Mouse (Mus musculus): ENCODE data around the gene Mef2a. TPM values are rescaled to one million over a fixed set of nuclear protein-coding genes. Genes with fewer than 3 reads are reported as not detected.

Mef2a gene
- 10 to 100 TPM in 1 of 2 experiments, 1 to 10 TPM in 1; 9.9 to 11.3 TPM for polyA plus RNA-seq (2017; shearing (Covaris generic))

DNA sequence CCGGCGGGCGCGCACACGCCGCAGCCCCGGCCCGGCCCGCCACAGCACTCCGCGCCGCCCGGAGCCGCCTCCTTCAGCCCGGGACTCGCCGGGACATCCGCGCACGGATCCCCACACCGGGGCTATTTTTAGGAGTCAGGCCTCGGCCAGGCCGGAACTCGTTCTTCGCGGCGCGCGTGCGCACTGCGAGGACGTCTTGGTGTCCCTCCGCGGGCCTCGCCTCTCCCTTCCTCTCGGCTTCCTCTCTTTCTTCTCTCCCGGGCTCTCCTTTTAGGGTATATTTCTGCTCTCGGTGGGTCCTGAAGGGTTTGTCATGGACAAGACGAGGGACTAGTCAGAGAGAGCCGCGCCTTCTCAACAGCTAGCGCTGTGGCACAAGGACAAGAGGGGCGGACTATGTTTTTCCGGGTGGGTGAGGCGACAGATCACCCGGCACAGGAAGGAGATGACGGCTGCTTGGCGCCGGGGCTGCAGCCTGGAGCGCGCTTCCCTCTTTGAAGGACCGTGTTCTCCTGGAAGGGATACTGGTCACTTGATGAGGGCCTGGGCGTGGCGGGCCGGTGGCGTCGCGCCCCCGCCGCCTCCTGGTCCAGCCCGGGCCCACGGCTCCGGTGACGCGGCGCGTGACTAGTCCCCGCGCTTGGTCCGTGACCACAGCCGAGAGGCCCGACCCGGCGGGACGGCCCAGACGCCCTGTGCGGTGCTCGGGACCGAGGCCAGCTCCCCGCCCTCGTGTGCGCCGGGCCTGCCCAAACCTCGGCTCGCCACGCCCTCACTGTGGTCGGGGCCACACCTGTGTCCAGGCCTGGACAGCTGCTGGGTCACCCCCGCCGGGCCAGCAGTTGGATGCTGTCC lies at the start of gene Mef2a:
Mef2a (minus strand) TSS at position 130 of the 855 bp plus-strand sequence.
- peak; percentile 78 for ATAC-seq

DNA sequence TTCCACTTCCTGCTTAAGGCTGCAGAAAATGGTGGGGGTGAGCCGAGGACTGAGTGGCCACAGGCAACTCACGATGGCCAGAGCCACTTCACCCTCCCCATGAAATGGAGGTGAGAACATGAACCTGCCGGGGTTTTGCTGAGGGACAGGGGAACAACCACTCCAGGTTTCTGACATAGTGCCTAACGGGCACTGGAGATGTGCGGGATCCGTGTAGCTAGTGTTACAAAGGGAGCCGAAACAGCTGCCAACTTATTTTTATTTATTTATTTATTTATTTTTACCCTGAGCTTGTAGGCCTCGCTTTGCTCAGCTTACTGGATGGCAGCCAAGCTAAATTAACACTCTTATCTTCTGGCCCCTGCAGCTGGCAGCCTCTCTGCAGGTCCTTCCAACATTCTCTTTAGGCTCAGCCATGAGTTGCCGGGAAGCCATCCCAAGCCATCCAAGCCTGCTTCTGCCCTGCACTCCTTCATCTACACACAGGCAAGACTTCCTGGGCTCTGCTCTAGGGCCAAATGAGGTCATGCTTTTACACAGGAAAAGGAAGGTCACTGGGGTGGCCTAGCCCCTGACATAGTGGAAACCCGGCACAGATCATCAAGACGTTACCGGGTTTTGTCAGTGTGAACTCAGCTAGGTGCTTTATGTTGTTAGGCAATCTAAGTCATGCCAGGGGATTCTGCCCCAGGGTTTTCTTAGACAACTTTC lies 49.0 kb upstream of the Mef2a start:
- peak; percentile 77 for ATAC-seq

DNA sequence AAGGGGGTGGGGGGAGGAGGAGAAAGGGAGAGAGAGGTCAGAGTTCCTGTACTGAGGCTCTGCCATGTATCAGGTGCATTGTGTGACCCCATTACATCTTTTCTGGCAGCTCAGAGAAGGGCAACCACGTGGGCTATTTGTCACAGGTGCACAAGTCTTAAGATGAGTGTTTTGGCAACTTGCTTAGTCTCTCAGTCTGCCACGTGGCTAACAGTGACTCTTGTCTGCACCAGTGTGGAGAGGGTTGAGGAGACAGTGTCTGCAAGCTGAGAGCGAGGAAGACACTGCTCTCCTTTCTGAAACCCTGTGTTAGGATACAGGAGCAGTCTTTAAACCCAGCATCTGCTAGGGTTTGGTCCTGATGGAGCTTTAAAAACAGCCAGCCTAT lies 48.4 kb upstream of the Mef2a start:
- ATAC-seq = peak; percentile 27

DNA sequence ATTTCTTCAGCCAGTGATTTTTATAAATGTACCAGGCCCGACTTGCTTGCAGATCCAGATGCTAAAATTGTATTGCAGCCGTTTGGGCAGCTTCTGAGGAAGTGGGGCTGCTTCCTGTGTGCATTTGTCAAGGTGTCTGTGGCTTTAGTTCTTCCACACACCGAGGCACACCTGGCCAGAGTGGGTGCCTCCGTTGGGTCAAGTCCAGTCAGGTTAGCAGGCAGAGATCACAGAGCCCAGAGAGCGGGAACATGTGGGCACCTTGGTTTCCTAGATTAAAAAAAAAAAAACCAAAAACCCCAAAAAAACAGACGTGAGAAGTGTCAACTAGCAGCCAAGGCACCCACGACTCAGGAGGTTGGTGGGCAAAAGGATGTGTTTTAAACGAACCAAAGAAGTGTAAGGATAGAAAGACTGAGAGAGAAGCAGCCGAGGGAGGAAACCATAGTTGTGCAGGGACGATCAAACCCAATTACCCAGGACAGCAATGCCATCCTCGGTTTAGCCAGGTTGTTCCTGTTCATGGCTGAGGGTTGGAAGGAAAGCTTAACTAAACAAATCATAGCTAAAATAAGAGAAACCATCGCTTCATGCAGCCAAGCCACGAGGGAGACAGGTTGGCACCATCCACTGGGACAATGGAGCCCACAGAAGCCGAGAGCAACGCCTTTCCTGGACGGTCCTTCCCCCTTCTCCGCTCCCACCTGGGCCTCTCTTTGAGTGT lies 47.1 kb upstream of the Mef2a start:
- ATAC-seq = no peak

DNA sequence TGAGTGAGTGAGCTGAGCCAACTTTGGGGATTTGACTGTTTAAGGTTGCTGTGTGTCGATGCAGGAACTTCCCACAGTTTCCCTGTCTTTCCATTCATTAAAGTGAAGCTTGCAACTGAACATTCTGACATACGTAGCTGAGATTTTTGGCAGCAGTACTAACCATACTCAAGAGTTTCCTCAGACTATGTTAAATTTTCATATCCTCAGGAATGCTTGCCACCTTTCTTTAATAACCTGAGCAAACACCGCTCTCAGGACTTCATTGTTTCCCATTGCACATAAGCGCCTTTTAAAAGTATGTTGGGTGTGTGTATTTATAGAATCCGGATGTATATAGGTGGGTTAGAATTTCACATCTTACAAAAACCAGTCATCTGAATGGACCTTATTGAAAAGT lies 45.5 kb upstream of the Mef2a start:
- no peak for ATAC-seq

DNA sequence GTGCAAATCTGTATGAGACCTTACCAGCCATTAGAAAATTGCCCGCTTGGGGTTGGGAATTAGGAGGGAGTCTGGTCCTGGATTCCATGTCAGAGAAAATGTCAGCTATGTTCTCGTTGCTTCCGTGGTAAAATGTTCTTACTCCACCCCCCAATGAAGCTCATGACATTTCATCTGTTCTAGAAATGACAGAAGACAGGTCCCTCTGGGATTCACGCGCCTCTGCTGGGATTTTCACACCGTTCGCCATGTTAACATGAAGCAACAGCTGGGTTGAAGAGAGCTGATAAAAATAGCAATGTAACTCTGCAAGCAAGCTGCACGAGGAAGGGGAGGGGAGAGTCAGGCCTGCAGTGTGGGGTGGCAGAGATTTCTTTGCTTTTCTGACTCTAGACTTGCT lies 42.1 kb upstream of the Mef2a start:
- ATAC-seq = no peak

DNA sequence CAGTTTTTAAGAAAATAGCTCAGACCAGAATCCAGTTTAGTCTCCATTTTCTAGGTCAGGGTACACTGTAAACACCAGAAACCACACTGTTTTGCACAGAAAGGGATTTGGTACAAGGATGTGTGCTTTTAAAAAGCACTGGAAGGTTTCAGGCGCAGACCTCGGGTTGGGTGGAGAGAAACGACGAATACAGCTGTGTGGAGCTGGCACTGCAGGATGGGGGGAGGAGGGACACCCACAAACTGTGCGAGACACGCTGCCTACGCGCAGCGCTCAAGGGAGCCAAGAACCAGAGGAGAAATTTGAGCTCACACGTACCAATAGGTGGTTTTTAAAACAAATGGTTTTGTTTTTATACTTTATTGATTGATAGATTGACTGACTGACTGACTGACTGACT lies 40.0 kb upstream of the Mef2a start:
- ATAC-seq = peak; percentile 34

DNA sequence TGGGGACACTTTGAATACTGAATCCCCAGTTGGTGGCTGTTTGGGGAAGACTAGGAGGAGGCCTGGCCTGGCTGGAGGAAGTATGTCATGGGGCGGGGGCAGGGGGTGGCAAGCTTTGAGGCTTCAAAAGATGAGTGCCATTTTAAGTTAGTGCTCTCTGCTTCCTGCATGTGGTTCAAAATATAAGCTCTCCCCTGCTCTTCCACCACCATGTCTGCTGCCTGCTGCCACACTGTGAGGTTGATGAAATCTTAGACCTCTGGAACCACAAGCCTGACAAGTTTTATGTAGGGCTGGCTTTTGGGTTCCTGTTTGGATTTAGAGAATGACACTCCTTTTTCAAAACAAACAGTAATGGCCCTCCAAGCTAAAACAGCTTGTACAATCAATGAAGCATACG lies 34.4 kb upstream of the Mef2a start:
- no peak for ATAC-seq

DNA sequence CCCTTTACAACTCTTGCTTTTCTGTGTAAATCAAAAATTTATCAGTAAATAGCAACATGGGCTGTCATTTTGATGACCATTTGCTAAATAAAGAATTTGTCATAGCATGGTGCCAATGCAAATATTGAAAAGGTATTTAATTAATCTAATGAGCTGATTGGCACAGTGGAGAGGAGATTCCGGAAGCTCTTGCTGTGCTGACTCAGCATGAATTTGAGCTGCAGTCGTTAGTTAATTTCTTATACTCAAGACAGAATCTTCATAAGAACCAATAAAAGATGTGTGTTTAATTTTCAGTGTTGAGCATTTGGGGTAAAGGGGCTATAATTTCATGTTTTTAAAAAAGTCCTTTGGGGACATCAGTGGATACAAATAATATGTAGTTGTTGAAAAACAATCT lies 31.5 kb upstream of the Mef2a start:
- ATAC-seq = no peak

DNA sequence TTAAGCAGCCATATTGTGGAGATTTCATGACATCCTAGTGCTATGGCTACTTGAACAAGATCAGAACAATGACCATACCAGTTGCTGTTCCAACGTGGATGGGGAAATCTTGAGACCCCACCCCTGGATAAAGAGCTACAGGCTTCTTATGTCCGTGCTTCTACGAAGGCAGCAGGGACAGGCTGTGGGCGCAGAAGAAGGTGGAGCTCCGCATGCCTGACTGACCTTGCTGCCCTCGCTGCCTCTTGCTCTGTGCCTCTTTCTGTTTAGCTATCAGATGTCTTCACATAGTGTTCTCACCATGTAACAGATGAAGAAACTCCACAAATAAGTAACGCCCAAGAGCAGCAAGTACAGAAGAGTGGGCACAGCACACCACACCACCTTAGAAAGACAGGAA lies 29.7 kb upstream of the Mef2a start:
- no peak for ATAC-seq

DNA sequence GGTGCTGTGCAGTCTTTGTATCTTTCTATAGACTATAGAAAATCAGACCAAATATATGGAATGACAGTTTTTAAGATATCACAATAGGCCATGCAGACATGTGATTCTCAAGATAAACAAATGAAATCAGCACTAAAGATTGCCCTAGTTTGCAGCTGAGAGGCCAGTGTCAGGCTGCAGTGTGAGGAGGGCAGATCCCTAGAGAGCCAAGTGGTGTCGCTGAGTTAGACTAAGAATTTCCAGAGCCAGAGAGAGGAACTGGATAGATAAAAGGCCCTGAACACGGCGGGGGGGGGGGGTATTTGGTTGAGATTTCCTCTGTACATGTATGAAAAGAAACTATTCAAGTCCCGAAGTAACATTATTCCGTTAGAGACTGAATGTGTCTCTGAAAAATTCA lies 28.7 kb upstream of the Mef2a start:
- ATAC-seq = no peak

DNA sequence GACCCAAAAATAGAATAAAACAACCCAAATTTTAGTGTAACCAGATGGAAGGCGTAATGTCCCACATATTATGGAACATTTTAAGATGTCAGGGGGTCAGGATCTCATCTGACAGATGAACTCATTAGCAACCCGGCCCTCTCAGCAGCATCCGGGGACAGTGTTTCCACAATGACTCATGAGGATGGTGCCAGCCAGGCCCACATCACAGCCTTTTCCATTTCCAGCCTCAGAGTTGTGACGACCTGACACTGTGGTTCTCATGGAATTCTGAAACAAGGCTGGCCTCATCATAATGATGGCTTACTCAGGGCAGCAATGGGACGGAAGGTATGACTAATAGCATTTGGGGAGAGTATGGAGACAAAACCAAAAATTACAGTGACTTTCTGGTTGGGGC lies 18.1 kb upstream of the Mef2a start:
- ATAC-seq = no peak

DNA sequence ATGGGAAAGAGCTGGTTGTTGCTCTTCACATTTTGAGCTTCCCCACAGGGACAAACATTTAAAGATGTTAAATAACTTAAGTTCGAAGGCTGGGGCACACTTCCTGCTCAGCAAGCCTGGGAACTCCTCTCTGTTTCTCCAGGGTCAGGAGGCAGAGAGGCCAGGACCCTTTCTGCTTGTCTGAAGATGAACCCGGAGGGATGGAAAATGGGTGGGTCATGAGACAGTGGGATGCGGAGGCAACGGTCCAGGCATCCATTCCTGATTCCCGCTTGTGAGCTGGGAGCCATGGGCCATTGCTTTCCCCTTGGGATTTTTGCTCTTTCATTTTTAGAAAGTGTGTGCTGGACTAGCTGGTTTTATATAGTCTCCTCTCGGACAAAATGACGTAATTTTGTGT lies 17.4 kb upstream of the Mef2a start:
- ATAC-seq = no peak

DNA sequence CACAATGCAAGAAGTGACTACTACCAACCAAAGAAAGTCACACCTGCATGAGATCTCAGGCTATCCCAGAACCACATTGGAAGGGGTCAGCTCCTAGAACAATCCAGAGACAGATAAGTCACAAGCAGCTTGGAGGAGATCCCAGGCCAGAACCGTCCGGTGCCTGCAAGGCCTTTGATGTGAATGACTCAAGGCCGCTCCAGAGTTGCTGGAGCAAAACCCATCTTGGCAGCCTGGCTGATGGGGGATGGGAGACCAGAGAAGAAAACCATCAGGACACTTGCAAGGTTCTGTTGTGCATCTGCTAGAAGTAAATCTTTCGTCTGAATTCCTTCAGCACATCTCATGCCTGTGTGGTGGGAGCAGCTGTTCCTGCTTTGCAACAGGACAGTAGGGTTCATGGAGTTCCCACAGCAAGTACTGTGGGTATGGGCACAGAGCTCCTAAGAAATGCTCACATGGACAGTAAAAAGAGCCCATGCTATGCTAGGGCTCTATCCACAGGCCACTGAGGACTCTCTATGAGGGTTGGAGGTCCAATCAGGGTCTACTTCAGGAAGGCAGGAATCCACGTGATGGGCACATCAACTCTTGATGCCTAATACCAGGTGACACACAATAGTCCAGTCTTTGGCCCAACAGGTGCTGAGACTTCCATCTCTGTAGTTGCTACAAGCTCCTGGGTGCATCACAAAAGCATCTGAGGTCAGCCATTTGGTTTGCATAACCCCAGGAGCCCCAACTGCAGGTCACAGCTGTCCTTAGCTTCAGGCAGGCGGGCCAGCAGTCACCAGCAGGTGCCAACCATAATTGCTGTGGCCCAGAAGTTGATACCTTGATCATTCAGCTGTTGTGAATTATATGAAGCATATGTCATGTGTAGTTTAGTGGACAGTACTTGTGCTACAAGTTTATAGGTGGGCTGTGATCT lies 12.5 kb upstream of the Mef2a start:
- ATAC-seq = no peak

DNA sequence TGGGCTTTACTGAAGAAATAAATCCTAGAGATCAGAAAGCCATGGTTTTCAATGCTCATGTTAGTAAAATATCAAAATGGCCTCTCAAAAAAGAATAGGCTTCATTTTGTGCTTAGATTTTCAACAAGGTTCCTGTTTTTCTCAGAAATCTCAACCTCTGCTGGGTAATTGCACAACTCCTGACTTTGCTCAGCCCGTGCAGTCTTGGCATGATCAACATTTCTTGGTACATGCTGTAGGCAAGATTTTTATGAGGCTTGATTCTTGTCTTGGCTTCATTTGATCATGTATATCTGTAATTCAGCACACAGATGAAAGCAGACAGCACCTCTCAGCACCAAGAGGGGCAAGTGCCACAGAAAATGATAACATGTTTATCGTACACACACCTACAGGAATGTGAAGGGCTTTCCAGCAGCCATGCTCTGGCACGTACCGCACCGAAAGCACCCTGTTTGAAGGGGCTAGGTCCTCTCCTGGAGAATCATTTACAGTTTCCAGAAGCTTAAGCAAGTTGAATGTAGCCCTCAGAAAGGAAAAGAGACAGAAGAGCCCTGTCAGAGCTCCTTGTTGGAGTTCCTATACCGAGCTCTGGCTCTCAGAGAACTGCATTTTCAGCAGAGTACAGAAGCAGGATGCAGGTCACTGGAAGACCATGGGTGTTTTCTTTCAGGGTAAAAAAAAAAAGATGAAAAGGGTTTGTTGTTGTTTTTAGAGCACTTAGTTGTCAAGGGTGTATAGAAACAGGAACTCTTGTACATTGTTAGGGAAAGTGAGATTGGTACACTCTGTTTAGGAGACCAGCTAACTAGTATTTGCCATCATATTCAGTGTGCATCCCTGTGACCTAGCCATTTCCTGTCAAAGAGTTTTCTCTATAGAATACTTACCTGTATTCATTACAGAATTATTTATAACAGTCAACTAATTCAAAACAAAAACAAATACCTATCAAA lies 7.8 kb upstream of the Mef2a start:
- ATAC-seq = no peak

DNA sequence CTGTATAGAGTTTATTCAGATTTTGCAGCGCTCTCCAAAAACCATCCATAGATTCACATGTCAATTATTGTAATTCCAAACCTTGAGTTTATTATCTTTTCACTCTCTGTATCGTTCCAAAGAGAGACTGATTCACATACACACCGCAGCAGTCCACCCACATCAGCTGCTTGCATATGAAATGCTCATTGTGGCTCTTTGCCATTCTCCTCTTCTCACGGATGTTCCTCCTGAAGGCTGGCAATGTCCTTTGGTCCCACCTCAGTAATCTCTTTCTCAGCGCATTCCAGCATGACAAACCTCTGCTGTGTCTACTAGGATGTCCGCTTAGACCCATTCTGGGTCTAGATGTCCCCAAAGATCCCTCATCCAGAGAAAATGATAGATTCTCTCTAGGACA lies 4.1 kb upstream of the Mef2a start:
- ATAC-seq = no peak

DNA sequence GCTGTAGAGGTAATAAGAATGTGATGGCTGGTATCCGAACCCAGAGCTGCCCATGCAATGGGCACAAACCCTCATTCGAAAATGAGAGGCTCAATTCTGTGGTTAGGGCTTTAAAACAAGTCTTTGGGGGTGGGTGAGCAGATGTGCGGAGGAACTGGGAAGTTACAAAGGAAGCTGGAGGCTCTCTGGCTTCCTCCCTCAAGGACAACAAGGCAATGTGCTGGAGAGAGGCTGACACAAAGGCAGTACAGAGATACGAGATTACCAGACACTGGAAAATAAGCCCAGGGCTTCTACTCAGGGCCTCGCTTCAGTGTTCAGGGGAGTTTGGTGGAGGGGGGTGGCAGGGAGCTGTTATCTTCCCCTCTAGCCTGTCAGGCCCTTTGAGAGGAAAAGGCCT lies 1.3 kb upstream of the Mef2a start:
- no peak for ATAC-seq

DNA sequence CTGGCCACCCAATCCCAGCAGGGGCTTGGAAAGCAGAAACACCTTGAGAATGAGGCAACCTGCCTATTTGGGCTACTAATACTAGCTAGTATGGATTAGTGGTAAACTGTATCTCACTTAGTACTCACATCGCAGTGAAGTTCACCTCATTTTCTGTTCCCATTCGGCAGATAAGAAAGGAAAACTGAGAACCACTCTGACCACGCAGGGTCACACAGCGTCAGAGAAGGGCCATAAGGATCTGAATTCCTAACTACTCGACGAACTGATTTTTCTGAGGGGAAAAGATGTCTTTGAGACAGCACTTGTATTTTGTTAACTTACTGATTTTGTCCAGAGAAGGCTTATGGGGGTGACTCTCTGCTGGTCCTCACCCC lies 914 bp upstream of the Mef2a start:
- ATAC-seq = peak; percentile 4

DNA sequence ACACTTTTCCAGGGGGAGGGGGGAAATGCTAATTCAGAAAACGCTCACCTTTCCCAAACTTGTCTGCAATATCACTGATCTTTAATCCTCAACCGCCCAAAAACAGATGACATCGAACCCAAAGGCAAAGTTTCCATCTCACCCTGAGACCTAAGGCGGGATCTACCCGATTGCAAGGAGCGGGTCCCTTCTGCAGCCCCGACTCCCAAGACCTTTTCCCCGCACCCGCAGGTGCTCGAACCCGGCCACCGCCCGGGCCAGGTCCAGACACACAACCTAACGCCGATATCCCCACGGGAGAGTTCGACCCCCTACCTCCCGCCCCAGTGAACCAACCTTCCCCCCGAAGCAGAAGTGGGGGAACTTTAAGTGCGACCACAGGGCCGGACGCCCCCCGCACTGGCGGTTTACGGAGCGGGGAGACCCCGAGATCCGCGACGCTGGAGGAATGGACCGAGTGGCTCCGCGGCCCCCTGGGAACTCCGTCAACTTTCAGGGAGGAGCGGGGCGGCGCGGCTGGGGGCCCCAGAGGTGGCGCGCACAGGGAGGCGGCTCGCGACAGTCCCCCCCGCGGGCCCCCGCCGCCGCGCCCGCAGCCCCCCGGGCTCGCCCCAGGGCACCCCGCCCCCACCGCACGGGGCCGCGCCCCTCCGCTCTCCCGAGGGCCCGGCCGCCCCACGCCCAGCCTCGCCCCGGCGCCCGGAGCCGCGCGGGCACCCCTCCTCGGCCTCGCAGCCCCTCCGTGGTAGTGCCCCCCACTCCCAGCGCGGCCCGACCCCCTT lies 576 bp downstream of the Mef2a start:
- peak; percentile 2 for ATAC-seq

DNA sequence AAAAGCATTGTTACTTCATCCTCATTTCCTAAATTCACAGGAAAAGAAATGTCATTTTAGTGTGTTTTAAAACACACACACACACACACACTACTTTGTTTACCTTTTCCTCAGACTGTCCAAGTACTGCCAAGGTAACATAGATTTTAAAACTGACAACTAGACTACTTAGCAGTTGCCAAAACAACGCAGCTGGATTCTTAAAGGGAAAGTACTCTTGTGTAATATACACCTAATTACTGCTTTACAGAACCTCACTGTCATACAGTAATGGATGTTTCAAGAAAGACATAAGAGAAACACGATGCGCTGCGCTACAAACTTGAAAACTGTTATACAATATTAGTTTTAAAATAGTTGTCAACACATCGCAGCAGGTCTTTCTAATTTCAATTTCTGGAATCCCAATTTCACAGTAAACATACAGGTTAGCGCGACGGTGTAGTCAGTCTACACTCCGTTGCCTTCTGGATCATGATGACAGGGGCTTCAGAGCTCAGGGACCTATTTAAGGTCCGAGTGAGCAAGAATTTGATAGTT lies 1.2 kb downstream of the Mef2a start:
- no peak for ATAC-seq
